Mouse (Mus musculus): ENCODE results near the gene Kdm2a.

The Kdm2a gene

DNA sequence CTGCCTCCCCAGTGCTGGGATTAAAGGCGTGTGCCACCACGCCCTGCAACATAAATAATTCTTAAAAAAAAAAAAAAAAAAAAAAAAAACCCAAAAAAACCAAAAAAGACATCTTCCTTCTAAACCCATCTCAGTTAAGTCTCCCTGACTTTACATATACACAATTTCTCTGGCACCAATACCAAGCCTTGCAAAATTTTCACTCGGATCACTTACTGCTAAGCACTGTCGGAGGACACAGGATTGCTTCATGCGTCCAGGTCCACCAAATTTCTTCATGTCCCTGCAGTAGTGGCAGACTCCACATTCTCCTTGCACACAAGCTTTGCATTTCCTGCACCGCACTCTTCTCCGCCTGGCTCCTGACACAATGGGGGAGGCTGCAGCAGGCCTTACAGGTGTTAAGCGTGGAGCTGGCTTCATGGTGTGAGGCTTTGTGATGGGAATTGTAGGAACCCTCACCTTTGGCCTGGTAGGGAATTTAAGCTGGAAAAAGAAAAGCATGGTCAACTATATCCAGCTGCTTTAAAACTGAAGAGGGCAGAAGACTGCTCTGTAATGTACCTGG is 69.3 kb downstream of the Kdm2a start:
- DNase-seq (ENCODE audit: low spot score): no peak

GRCm38 (mm10) chr19:4326881-4327280 is 71.2 kb downstream of the Kdm2a start:
- DNase-seq (ENCODE audit: low spot score): no peak

GRCm38 (mm10) chr19:4326106-4326505 is 72.0 kb downstream of the Kdm2a start:
- DNase-seq (ENCODE audit: low spot score): no peak

DNA sequence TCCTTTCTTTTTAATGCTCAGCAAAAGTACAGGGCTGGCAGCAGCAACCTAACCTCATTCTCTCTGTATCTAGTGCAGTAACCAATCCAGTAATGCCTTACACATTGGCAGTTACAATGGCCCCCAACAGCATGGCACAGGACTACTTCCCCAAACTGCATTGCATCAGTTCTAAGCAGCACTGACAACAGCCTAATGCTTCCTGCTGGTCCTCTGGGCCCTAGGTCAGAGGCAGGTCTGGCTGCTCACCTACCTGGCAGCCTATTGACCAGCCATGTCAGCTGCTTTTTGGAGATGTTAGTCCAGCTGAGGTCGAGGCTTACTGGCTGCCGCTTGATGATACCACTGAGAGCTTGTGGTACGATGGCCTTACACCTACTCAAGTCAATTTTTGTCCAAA is 76.0 kb downstream of the Kdm2a start:
- DNase-seq (ENCODE audit: low spot score): no peak

DNA sequence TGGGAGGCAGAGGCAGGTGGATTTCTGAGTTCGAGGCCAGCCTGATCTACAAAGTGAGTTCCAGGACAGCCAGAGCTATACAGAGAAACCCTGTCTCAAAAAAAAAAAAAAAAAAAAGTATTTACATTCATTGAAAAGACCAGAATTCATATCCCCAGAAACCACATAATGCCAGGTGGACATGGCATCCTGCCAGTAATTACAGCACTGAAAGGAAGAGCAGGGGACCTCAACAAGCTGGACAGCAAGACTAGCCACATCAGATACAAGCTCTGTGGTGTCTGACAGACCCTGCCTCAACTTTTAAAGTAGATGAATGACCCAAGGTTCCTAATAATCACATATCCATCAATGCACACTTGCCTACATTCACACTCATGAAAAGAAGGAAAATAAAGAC is 76.5 kb downstream of the Kdm2a start:
- DNase-seq (ENCODE audit: low spot score): no peak

DNA sequence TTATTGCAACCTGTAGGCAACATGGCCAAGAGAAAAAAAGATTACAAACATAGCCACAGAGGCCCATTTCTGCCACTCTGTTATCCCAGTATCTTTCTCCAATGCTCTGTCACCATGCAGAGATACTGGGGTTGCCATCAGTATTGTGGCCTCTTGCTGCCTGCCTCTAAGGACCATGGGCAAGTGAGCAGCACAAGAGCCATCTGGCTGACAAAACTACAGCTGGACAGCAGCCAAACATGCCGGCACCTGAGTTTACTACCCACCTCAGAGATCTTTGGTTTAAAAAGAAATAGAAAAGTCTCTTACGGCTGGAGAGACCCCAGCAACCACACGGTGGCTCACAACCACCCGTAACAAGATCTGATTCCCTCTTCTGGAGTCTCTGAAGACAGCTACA is 78.8 kb downstream of the Kdm2a start:
- DNase-seq (ENCODE audit: low spot score): no peak

DNA sequence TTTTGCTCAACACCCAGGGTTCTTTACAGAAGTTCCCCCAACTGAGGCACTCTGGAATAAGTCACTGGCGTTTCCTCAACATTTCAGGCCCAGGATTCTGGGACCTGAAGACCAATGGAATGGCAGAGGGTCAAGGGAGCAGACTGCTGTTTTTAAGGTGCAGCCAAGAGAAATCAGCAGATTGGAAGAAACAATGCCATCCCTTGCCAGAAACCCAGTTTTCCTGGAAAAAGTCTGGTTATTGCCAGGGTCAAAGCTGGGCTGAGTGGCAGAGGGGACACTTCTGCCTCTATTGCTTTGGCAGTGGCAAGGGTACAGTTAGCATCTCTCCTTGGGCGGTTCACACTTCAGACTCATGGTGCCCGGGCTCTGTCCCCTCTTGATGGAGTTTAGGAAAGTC is 80.9 kb downstream of the Kdm2a start:
- no peak for DNase-seq (ENCODE audit: low spot score)

GRCm38 (mm10) chr19:4315223-4315944 is 82.7 kb downstream of the Kdm2a start:
- DNase-seq (ENCODE audit: low spot score): no peak

DNA sequence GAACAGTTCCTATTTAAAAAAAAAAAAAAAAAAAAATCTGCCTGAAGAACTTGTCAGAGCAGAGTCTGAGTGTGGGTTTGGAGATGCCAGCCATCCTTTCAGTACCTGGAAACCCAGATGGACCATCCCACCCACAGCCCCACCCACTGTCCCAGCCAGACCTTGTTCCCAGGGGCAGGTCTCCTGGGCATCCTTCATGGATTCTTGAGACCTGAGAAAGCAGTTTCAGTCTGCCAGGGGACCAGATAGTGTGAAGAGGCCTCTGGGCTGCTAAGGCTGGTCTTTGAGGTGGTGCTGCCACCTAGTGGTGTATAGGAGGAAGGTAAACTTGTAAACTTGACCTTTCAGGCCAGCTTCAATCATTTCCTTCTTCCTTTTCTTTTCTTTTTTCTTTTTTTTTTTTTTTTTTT is 88.3 kb downstream of the Kdm2a start:
- no peak for DNase-seq (ENCODE audit: low spot score)

DNA sequence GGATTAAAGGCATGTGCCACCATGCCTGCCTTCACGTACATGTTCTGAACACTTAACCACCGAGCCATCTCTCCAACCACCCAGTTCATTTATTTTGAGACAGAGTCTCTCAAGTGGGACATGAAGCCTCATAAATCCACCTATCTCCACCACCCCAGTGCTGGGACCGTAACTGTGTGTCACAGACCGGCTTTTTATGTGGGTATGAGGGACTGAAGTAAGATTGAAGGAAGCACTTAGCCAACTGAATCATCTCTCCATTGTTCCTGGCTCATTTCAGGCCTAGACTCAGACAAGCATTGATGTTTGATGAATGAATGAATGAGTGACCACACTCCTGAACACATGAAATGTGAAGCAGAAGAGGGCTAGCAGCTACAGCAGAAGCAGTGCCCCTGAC is 88.8 kb downstream of the Kdm2a start:
- DNase-seq (ENCODE audit: low spot score): no peak

GRCm38 (mm10) chr19:4306190-4306577 is 91.9 kb downstream of the Kdm2a start, which contains the start of gene Grk2:
Grk2 (minus strand) TSS chr19:4306222.
- DNase-seq (ENCODE audit: low spot score): peak; percentile 62

DNA sequence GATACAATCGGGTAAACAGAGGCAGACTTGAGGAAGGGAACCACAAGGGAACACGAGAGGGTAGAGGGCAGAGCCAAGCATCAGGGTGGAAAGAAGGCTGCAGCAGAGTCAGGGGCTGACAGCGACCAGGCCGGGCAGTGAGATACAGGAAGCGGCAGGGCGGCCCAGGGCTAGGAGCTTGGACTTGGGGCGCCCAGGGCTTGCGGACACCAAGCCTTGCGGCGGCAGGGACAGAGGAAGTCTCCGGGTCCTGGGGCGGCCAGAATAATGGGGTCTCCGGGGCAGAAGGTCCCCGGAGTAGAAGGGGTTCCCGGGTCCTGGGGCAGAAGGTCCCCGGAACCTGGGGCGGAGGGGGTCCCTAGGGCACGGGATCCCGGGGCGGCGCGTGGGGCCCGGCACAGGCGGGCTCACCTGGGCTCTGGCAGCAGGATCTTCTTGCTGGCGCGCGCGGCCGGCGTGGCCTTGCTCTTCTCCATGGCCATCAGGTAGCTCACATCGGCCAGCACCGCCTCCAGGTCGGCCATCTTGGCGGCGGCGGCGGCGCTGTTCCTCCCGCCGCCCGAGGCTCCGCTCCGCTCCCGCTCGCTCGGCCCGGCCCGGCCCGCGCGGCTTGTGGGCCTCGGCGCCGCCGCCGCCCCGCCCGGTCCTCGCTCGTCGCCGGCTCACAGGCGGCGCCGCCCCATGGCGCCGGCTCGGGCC is 92.4 kb downstream of the Kdm2a start:
- DNase-seq (ENCODE audit: low spot score): peak; percentile 44

DNA sequence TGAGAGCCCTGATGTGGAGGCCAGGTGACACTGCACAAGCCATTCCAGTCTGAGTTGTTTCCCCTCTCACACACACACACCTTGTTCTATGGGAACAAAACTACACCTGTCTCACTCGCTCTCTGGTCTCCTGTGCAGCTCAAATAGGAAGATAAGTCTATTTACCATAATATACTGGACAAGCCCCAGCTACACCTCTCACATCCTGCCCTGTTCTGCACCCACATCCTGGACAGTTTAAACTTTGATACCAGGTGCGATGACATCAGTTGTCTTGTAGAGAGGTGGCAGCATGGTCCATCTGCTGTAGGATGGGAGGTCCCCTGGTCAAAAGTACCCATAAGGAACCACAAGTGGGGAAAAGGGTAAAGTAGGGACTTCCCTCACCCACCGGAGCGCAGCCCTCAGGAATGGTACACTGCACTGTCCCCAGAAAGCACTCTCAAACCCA is 93.2 kb downstream of the Kdm2a start:
- no peak for DNase-seq (ENCODE audit: low spot score)

- no peak for DNase-seq (ENCODE audit: low spot score)
Measured at GRCm38 (mm10) chr19:4304251-4304821, 93.7 kb downstream of the Kdm2a start.

DNA sequence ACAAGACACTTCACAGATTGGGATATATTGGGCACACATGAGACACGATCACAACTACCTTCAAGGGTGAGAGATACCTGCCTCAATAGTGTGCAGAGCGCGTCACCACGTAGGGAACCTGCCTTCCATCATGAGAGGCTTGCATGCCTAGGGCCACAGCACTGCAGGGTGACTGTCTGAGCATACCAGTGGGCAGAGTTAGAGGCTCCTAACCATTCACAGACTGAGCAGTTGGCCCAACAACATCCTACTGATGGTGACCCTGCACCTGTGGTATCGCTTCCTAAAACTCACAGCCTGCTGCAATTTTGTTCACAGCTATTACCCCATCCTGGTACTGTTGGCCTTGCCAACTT is 94.5 kb downstream of the Kdm2a start:
- no peak for DNase-seq (ENCODE audit: low spot score)

DNA sequence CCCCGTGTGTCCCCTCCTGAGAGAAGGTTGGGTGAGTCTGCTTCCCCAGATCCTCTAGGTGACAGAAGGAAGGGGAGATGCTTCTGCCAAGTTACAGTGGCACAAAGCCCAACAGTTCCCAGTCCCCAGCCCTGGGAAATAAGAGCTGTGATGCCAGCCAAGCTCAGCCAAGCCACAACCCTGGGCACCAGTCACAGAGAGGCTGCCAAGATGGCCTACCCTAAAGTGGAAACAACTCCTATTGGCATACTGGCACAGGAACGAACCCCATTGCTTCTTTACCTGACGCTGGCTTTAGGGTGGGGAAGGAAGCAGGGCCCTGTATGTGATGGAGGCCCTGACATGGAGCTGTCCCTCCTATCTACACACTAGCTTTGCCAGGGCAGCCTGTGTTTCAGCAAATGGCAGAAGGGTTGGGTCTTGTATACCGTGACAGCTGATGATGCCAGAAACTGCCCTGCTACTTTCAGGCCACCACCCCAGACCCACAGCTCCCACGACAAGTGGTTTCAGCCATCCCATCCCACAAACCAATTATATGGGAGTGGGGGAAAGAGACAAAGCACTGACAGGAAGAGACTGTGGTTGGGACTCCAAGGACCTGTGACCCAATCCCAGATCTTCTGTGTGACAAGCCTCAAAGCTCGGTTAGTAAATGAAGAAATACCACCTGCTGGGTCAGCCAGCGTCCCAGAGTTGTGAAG is 95.0 kb downstream of the Kdm2a start:
- DNase-seq (ENCODE audit: low spot score): no peak

DNA sequence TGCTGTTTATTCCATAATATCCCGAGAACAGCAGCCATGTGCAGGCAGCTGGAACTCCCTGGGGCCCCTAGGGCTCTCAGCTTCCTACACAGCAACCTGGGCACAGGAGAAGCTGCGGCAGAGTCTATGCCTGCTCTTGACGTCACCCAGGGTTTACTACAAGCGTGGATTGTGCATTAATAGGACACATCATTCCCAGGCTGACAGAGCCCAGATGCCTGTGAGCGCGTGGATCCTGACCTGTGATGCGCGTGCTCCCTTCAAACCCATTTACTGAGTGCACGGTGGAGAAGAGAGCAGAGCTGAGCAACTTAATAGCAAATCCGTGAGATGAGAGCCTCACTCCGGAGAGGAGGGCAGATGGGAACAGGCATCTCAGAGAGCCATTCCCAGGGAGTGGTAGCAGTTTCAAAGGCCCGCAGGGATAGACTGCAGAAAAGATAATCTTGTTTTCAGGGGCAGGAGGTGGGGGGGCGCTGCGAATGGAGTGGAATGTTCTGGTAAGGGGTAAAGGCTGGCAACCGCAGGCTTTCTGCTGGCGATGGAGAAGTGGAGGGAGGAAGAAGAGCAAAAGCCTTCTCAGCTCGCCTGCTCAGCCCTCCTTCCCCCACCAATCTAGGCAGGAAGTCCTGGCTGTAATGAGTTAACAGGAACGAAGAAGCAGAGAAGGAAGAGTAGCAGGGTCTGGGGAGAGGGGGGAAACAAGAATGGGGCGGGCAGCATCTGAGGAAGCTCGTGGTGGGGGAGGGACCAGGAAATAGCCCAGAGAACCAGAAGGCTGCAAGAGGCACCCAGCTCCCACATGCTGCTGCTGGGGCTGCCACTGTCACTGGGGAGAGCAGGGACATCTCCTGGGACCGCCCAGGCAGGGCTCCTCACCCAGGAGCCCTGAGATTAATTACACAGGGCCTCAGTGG is 96.1 kb downstream of the Kdm2a start:
- DNase-seq (ENCODE audit: low spot score): no peak

- DNase-seq (ENCODE audit: low spot score): no peak
Measured at GRCm38 (mm10) chr19:4300852-4301734, 97.0 kb downstream of the Kdm2a start.

DNA sequence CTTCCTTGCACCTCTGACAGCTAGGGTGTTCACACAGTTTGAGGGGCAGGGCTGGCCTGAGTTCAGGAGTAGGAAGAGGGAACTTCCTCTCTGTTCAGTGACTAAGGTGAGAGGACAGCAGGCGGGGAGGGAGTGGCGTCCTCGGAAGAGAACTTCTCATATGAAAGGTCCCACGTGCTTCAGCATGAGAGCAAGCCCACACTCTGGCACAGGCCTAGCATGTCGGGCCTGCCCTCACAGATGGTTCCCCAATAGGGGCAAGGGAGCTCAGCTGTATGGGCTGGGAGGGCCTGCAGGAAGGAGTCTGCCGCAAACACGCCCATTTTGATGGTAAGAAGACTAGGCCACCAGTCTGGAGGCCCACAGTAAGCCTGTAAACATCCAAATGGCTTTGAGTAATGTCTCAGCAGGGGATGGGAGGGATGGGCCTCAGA is 97.8 kb downstream of the Kdm2a start:
- no peak for DNase-seq (ENCODE audit: low spot score)

DNA sequence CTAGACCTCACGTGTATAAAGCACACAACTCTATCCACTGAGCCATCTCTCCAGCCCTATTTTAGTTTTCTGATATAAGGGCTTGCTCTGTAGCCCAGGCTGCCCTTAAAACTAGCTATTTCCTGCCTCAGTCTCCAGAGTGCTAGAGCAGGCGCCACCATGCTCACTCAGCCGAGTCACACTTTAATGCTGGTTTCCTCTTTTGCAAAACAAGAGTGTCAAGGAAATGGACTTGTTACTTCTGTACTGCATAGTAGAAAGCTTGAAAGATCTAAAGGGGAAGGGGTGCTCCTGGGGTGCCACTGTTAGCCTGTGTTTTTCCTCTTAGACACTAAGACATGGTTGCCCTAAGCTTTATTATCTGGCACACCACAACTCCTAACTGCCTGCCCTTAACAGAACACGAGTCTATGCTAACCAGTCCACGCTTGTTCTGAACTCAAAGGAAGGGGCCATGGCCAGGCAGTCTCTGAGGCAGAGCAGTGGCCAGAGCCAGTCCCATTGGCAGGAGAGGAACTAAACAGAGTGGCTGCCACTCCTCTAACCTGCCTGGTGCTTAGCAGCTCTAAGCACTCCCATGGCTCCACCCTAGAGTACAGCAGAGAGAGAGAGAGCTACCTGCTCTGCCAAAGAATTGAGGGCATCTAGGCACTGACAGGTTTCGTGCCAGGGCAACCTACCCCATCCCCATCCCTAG is 98.4 kb downstream of the Kdm2a start:
- DNase-seq (ENCODE audit: low spot score): no peak

Measured in ovary, postnatal 10 days (tissue).